Mouse (Mus musculus) midbrain, embryonic 12.5 days (tissue): Measurements from ENCODE around the gene Pidd1. TPM values are rescaled to one million over a fixed set of nuclear protein-coding genes. Genes with fewer than 3 reads are reported as not detected.

Source experiments
- ATAC-seq: fragments of 200-750 bp; cut with Nextera tagmentation; 2 replicates; pipeline ENCODE4 v1.8.0; 2017; ENCODE audit warnings: low read depth, moderate TSS enrichment, moderate library complexity; ENCODE audit not compliant: low FRiP score
- H3K27ac ChIP-seq: fragments of 300-500 bp; sonication (generic); replicated peaks from 2 replicates; pipeline ENCODE4 v1.5.1; 2016; ENCODE audit warnings: mild to moderate bottlenecking
- H3K27me3 ChIP-seq: fragments of 300-500 bp; sonication (generic); 2 replicates; pipeline ENCODE4 v1.6.1; 2016; ENCODE audit warnings: mild to moderate bottlenecking
- H3K36me3 ChIP-seq: fragments of 300-500 bp; sonication (generic); 2 replicates; pipeline ENCODE4 v1.6.1; 2016
- H3K4me1 ChIP-seq: fragments of 300-500 bp; sonication (generic); 2 replicates; pipeline ENCODE4 v1.6.1; 2016
- H3K4me2 ChIP-seq: fragments of 300-500 bp; sonication (generic); replicated peaks from 2 replicates; pipeline ENCODE4 v1.6.1; 2016; ENCODE audit warnings: mild to moderate bottlenecking, moderate library complexity
- H3K4me3 ChIP-seq: fragments of 300-500 bp; sonication (generic); 2 replicates; pipeline ENCODE4 v1.5.1; 2016; ENCODE audit warnings: mild to moderate bottlenecking
- H3K9ac ChIP-seq: fragments of 300-500 bp; sonication (generic); replicated peaks from 2 replicates; pipeline ENCODE4 v1.6.1; 2016; ENCODE audit warnings: mild to moderate bottlenecking, moderate library complexity
- H3K9me3 ChIP-seq: fragments of 300-500 bp; sonication (generic); 2 replicates; pipeline ENCODE4 v1.6.1; 2016; ENCODE audit warnings: mild to moderate bottlenecking
- WGBS: fragments of 180-500 bp; shearing (Covaris S2); methylation state at CpG from one replicate; pipeline ENCODE4 v1.1.7; 2016; 5-methylcytosine and 5-hydroxymethylcytosine counted together
- polyA plus RNA-seq: library from polyadenylated mRNA; unstranded; fragments of >200 nt; fragmentation: Nextera tagmentation; extraction: Ambion mirVana; gene quantifications from 2 replicates; pipeline ENCODE4 v1.2.1, GENCODE M21; 2016

The Pidd1 gene
- polyA plus RNA-seq, result 9.6 and 12.3 TPM in 2 replicates

DNA sequence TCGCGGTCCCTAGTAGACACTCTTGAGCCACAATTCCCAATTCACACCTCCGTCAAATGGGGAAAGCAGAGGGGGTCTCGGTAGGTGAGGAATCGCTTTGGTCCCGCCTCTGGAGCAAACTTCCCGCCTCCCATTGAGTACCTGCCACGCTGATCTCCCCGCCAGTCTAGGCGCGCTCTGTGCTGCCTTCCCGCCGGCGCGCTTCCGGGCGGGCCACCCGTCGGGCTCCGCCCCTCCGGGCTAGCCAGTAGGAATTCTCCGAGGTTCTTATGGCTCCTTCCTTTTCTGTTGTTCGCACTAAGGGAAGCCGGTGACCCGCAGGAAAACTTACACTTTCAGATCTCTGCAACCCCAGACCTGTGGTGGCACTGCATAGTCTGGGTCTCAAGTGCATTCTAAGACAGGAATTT, at the start of gene Pidd1:
Pidd1 (minus strand) TSS at position 198 of the 410 bp plus-strand sequence.
- peak within 1 kb of the TSS; percentile 41 for H3K4me3 ChIP-seq
- no peak within 1 kb of the TSS; the same call in 1 of the 2 replicates for H3K27ac ChIP-seq
- H3K4me1 ChIP-seq, result peaks cover 38% of the 10 kb centered on the region
- peak within 1 kb of the TSS; percentile 45 for H3K9ac ChIP-seq
- peaks cover 25% of the 10 kb centered on the region for H3K36me3 ChIP-seq
- ATAC-seq, result peak; percentile 44
- H3K4me2 ChIP-seq, result peak within 1 kb of the TSS; percentile 61
- H3K27me3 ChIP-seq, result no peaks in the 10 kb centered on the region
- no peaks in the 10 kb centered on the region for H3K9me3 ChIP-seq
- under 1% methylated on average over 25 of the region's 25 CpGs for WGBS

DNA sequence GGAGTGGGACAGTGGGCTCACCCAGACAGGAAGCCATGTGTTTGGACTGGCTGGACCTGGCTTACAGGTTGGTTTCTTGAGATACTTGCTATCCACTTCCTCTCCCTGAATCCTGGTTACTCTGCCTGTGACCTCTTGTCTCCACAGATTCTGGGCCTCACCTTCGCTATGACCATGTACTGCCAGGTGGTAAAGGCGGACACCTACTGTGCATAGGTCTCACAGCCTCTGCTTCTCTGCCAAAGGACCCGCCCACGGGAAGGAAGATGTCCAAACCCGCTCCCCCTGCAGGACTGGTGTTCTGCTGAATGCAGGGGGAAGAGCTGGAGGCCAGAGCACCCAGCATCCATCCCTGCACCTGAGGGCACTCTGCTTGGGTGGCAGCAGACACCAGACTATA, 48.9 kb upstream of the Pidd1 start:
- Histone ChIP-seq H3K4me2 (no peak overlapping the region), H3K9me3 (no peaks in the 10 kb centered on the region), H3K4me1 (no peaks in the 10 kb centered on the region), H3K4me3 (no peak overlapping the region), H3K9ac (no peak overlapping the region), H3K27ac (no peak overlapping the region), H3K27me3 (no peaks in the 10 kb centered on the region), H3K36me3 (peaks cover 24% of the 10 kb centered on the region; the same call in 1 of the 2 replicates)
- WGBS, result 92% methylated on average over 5 of the region's 5 CpGs
- no peak for ATAC-seq

DNA sequence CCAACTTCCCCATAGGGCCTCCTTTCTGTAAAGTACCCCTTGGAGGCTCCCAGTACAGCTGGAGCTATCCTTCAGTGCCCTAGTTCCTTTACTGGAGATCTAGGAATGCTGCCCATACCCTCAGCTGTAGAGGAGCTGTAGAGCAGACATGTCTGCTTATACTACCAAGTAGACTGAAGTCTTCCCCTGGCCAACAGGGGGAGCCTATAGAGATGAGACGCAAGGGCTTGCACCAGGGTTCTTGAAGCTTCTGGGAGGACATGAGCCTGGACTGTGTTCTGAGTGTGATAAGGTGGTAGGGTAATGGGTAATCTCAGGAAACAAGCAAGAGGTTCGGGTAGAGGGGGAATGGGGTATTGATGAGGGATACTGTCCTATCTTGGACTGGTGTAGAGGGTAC, 47.3 kb upstream of the Pidd1 start:
- Histone ChIP-seq H3K27me3 (no peaks in the 10 kb centered on the region), H3K4me1 (no peaks in the 10 kb centered on the region), H3K36me3 (peaks cover 24% of the 10 kb centered on the region; the same call in 1 of the 2 replicates), H3K27ac (no peak overlapping the region), H3K4me3 (no peak overlapping the region), H3K9me3 (no peaks in the 10 kb centered on the region), H3K4me2 (no peak overlapping the region), H3K9ac (no peak overlapping the region)
- 91% methylated on average over 2 of the region's 2 CpGs for WGBS
- no peak for ATAC-seq

DNA sequence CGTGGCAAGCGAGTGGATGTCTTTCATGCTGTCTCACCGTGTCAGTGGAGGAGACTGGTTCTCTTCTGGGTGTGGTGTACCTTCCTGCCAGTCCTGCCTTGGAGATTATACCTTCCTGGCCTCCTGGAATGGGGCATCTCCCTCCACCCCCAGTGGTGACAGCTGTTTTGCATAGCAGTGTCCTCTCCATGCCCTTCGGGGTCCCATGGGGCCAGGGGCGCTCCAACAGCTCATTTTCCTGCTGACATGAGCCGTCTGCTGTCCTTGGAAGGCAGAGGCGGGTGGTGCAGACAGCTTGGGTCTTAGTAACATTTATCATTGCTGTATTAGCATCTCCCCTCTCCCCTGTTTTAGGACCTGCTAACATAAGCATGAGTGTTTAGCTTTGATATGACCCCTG, 43.3 kb upstream of the Pidd1 start:
- 0 out of 2 replicates have a peak, but pooled peaks cover 6% of the 10 kb centered on the region for H3K36me3 ChIP-seq
- peaks cover 23% of the 10 kb centered on the region for H3K27me3 ChIP-seq
- no peak overlapping the region for H3K27ac ChIP-seq
- no peak overlapping the region for H3K9ac ChIP-seq
- ATAC-seq, result no peak
- H3K9me3 ChIP-seq, result no peaks in the 10 kb centered on the region
- peaks cover 9% of the 10 kb centered on the region for H3K4me1 ChIP-seq
- H3K4me3 ChIP-seq, result no peak overlapping the region
- 83% methylated on average over 7 of the region's 7 CpGs for WGBS
- no peak overlapping the region for H3K4me2 ChIP-seq

DNA sequence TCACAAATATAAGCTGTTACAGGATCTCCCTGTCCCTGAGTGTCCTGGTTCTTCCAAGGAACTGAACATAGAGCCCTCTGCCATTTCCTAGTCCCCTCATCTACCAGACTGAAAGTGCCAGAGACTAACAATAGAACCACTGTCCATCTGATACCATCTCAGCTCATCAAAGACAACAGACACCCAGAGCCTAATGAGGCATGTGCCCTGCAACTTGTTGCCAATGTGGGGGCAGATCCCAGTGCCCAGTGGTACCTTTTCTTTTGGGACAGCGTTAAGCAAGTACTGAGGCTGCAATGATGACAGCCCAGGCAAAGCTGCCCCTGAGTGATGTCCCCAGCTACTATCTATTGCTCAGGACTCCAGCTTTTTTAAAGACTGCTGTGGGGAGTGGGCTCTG, 42.4 kb upstream of the Pidd1 start:
- Histone ChIP-seq H3K4me2 (no peak overlapping the region), H3K9ac (no peak overlapping the region), H3K4me1 (peaks cover 18% of the 10 kb centered on the region), H3K36me3 (0 out of 2 replicates have a peak, but pooled peaks cover 2% of the 10 kb centered on the region), H3K27me3 (peaks cover 32% of the 10 kb centered on the region), H3K9me3 (no peaks in the 10 kb centered on the region), H3K4me3 (no peak overlapping the region), H3K27ac (no peak overlapping the region)
- WGBS, result 97% methylated on average over 1 of the region's 1 CpGs
- ATAC-seq, result no peak

DNA sequence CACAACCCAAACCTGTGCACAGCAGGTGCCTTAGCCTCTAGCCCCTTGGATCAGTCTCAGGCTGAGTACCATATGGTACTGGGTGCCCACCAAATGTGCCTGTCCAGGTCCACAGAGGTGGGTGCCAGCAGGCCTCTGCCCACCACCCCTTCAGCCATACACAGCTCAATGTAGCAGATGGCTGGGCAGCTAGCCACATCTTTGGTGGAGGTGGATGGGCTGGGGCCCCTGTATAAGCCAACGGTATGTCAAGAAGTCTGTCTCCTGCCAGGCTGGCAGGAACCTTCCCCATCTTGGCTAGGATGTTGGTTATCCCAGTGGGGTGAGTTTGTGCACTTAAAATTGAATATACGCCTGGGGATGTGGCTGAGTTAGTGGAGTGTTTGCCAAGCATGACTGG, 41.8 kb upstream of the Pidd1 start:
- ATAC-seq, result no peak
- no peaks in the 10 kb centered on the region for H3K36me3 ChIP-seq
- WGBS, result 95% methylated on average over 2 of the region's 2 CpGs
- H3K27ac ChIP-seq, result no peak overlapping the region
- peaks cover 22% of the 10 kb centered on the region for H3K4me1 ChIP-seq
- no peaks in the 10 kb centered on the region for H3K9me3 ChIP-seq
- H3K4me3 ChIP-seq, result no peak overlapping the region
- H3K4me2 ChIP-seq, result no peak overlapping the region
- no peak overlapping the region for H3K9ac ChIP-seq
- peaks cover 39% of the 10 kb centered on the region for H3K27me3 ChIP-seq

DNA sequence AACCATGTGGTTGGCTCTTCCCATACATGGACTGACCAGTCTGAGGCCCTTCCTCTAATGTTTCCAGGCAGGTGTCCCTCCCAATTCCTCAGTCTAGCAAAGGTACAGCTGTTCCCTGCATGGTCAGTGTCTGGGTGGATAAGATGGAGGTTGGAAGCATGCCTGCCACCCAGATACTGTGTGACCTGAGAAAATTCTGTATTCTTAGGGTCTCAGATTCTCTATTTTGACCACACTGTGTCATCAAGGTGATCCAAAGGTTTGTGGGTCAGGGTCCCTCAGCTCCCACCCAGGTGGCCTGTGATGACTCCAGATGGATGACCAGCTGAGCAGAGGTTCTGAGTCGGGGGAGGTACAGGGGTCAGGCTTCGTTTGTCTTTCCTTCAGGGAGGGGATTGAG, 41.4 kb upstream of the Pidd1 start:
- Histone ChIP-seq H3K4me3 (no peak overlapping the region), H3K9ac (no peak overlapping the region), H3K27ac (no peak overlapping the region), H3K27me3 (peaks cover 43% of the 10 kb centered on the region), H3K4me2 (no peak overlapping the region), H3K9me3 (no peaks in the 10 kb centered on the region), H3K36me3 (no peaks in the 10 kb centered on the region), H3K4me1 (peaks cover 22% of the 10 kb centered on the region)
- no peak for ATAC-seq
- whole genome bisulfite sequencing, result 70% methylated on average over 2 of the region's 2 CpGs

DNA sequence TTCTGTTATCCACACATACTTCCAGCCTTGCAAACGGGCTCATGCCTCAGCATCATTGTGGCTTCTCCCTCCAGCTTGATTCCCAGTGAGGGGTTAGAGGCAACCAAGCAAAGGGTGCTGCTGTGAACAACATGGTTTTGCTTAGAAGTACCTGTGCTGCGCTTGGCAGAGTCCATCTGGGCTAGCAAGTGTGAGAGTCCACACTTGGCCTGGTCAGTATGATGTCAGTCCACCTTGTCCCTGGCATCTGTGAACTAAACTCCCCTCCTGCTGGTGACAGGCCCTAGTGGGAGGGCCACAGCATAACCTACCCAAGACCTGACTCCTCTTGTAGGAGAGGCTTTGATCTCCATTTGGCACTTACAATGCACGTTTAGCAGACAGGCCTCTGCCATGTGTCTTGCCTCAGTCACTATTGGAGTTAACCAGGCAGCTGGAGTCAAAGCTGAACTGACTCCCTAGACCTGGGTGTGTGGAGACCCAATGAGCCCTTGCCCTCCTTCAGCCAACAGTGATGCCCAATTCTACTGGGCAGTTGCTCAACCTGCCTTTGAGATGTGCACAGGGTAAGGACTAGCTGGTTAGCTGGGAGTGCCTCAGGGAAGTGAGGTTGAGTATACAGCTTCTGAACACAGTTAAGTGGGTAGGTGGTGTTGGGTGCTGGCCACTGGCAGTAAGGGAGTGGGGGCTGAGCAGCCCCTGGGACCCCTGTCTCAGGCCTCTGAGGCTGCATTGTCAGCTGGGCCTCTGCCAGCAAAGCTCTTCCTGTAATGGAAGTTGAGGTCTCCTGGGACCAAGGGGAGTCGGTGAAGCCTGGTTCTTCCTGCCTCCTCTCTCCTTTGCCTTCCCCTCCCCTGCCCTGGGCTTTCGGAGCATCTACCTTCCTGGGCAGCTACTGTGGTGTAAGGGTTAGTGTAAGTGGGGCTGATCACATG, 40.6 kb upstream of the Pidd1 start:
- Histone ChIP-seq H3K4me2 (no peak overlapping the region), H3K27ac (no peak overlapping the region), H3K9me3 (no peaks in the 10 kb centered on the region), H3K36me3 (no peaks in the 10 kb centered on the region), H3K4me1 (peaks cover 22% of the 10 kb centered on the region), H3K27me3 (peaks cover 47% of the 10 kb centered on the region), H3K4me3 (no peak overlapping the region), H3K9ac (no peak overlapping the region)
- ATAC-seq, result no peak
- WGBS, result 79% methylated on average over 5 of the region's 5 CpGs

DNA sequence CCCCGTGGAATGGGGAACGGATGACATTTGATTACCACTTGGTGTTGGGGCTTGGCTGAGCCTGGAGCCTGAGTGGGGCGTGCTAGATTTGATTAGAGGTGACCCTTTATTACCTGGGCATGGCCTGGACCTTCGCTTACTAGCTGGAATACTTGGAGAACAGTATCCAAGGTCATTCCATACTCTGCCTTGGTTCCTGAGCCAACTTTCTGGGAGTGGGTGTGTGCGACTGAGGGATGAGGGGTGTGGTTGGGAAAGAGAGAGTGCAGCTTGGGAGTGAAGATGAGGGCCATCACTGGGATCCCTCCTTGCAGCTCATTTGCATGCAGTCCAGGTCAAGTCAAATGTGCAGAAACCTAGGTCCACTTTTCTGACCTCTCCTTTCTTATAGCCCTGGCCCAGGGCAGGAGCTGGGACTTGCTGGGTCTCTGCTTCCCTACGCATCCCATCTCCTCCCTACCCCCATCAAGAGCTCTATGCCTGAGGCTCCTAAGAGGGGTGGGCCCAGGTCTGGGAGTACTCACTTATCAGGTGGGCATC, 39.4 kb upstream of the Pidd1 start:
- H3K27ac ChIP-seq, result no peak overlapping the region
- H3K4me3 ChIP-seq, result no peak overlapping the region
- no peaks in the 10 kb centered on the region for H3K36me3 ChIP-seq
- peaks cover 22% of the 10 kb centered on the region for H3K4me1 ChIP-seq
- H3K4me2 ChIP-seq, result peak overlapping the region; percentile 92; the same call in 1 of the 2 replicates
- 70% methylated on average over 6 of the region's 6 CpGs for WGBS
- H3K9me3 ChIP-seq, result no peaks in the 10 kb centered on the region
- H3K9ac ChIP-seq, result no peak overlapping the region
- peaks cover 50% of the 10 kb centered on the region for H3K27me3 ChIP-seq
- no peak for ATAC-seq

DNA sequence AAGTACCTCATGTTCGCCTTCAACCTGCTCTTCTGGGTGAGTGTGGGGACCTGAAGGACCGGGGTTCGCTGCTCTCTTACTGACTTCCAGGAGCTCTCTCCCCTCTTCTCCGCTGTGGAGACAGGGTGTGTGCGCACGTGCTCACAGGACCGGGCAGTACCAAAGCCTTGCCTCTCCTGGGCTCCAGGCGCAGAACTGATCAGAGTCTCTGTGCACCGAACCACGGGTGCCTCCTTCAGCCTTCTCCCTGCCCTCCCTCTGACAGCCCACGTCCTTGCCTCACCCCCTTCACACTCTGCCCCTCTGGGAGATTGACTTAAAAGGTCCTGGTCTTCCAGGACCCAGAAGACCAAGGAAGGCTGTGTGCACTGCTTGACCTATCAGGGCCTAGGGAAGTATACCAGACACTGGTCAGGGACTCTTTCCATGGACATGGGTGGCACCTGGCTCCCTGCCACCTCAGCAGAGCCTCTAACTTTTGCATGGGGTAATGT, 38.8 kb upstream of the Pidd1 start:
- Histone ChIP-seq H3K27me3 (peaks cover 56% of the 10 kb centered on the region), H3K36me3 (no peaks in the 10 kb centered on the region), H3K9ac (peak overlapping the region; percentile 64), H3K4me2 (peak overlapping the region; percentile 92), H3K4me3 (peak overlapping the region; percentile 68), H3K27ac (no peak overlapping the region), H3K4me1 (peaks cover 22% of the 10 kb centered on the region), H3K9me3 (no peaks in the 10 kb centered on the region)
- no peak for ATAC-seq
- WGBS, result 5% methylated on average over 11 of the region's 11 CpGs

DNA sequence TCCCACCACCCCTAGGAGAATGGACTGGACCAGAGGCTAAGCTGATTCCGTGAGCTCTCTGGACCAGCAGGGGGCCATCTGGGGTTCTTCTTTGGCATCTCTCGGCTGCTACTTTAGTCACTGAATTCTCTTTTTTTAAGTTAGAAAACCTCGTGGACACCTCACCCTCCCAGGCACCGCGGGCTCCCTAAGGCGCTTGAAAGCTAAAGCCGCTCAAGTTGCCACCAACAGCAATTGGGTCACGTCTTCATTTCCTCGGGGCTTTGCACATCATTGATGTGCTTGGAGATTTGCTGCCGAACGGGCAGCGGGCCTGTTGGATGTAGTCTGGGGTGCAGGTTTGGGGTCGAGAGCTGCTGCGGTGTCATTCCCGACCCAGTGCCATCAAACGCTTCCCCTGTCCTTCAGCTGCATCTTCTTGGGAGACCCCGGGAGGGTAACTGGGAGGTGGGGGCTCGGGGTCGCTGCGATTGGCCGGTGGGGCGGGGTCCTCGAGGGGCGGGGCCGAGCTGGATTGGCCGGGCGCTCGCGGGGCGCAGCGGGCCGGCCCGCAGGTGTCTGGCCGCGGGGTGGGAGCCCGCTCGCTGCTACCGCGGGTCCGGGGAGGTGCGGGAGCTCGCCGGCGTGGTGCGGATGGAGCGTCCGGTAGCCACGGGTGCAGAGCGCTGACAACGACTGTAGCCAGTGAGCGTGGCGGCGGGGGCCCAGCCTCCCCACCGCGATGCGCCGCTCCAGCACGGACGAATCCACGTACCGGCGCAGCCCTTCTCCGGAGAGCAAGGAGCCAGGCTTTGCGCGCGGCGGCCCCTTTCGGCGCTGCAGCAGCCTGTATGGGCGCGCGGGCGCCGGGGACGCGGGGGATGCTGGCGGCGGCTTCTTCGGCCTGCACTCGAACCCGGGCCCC, 37.9 kb upstream of the Pidd1 start:
- Histone ChIP-seq H3K4me2 (peak overlapping the region; percentile 92), H3K36me3 (no peaks in the 10 kb centered on the region), H3K9ac (peak overlapping the region; percentile 64), H3K9me3 (no peaks in the 10 kb centered on the region), H3K4me1 (peaks cover 25% of the 10 kb centered on the region), H3K27ac (0 out of 2 replicates have a peak overlapping the region, but pooled peaks have one; percentile 30), H3K27me3 (peaks cover 65% of the 10 kb centered on the region), H3K4me3 (peak overlapping the region; percentile 68)
- ATAC-seq, result peak; percentile 66
- under 1% methylated on average over 81 of the region's 81 CpGs for WGBS
